Mouse (Mus musculus): ENCODE results near the gene Gipc2. TPM values are rescaled to one million over a fixed set of nuclear protein-coding genes. Genes with fewer than 3 reads are reported as not detected.

Gene Gipc2
- polyA plus RNA-seq, 1 experiment: 3.5 TPM

DNA sequence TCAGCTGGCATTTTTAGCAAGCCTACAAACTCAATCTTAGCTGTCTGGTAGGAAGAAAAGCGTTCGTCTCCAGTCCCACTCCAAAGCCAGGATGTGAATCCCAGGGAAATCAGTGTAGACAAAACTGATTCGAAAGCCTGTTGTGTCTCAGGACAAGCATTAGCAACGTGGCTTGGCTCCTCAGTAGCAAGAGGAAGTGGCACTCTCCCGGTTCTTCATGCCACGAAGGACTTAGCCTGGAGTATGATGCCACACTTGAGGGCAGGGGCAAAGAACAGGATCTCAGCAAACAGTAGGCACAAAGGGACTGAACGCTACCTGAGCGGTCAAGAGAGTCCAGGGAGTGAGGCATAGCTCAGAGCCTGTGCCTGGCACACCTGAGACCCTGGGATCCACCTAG, 53.4 kb downstream of the Gipc2 start:
- Histone ChIP-seq H3K4me3 (ENCODE audit: insufficient read depth, low read length) (no peak overlapping the region), H3K27ac (ENCODE audit: insufficient read depth, low read length) (no peak overlapping the region), H3K4me1 (ENCODE audit: control insufficient read depth, insufficient read depth, low read length) (no peaks in the 10 kb centered on the region; the same call in 1 of the 2 replicates)
- no peak for TF ChIP-seq POLR2A (IDR thresholded peaks at IDR 0.05; ENCODE audit: extremely low read depth, insufficient read depth, low read length)
- no peak for TF ChIP-seq CTCF (IDR thresholded peaks at IDR 0.05; ENCODE audit: extremely low read depth, insufficient read depth, low read length)

DNA sequence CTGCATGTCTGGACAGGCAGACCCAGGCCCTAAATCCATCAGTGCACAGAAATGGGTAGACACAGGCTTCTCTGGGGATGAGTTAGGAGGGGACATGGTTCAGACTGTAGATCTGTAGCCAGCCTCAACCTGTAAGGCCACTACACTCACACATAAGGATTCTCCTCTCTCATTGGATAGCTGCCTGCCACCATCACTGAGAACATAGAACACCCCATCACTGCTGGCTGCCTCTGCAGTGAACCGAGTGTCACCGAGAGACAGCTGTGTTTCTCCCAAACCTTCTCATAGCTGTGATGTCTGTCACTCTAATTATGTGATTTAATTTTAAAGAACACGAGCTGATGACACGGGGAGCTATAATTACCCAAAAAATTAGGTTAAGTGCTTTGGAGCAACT, 54.5 kb downstream of the Gipc2 start:
- Histone ChIP-seq H3K4me1 (ENCODE audit: control insufficient read depth, insufficient read depth, low read length) (no peaks in the 10 kb centered on the region; the same call in 1 of the 2 replicates), H3K4me3 (ENCODE audit: insufficient read depth, low read length) (no peak overlapping the region), H3K27ac (ENCODE audit: insufficient read depth, low read length) (no peak overlapping the region)
- TF ChIP-seq POLR2A (IDR thresholded peaks at IDR 0.05; ENCODE audit: extremely low read depth, insufficient read depth, low read length) (no peak), CTCF (IDR thresholded peaks at IDR 0.05; ENCODE audit: extremely low read depth, insufficient read depth, low read length) (no peak)

DNA sequence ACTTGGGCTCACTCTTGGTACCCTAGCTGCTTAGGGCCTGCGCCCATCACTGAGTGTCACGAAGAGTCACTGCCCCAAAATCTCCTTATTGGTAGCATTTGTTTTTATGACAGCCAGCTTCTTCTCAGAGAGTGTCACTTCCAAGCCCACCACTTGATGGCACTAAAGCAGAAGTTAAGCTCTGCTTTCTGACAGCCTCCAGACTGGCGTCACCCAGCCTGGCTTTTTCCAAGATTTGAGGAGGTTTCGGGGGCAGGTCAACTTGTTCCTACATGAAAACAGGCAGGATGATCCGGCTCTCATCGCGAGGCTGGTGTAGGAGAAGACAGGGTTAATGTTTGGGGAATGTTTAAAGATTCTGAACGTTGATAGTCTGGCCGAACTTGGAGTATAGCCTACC, 54.9 kb downstream of the Gipc2 start:
- Histone ChIP-seq H3K27ac (ENCODE audit: insufficient read depth, low read length) (no peak overlapping the region), H3K4me3 (ENCODE audit: insufficient read depth, low read length) (no peak overlapping the region)

DNA sequence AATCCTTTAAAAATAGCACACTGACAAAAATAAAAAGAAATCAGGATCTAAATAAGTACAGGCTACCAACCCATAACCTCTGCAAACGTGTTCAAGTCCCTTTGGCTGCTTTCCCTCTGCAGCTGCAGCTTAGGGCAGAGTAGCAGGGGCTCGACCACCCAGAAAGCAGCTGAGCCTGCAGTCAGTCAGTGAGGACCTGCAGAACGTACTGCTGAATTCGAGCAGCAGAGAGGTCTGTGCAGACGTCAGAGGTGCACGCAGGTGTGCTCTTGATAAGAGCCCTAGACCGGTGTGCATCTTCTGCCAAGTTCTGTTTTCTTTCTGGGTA, 56.8 kb downstream of the Gipc2 start:
- TF ChIP-seq CTCF (IDR thresholded peaks at IDR 0.05; ENCODE audit: extremely low read depth, insufficient read depth, low read length) (no peak), POLR2A (IDR thresholded peaks at IDR 0.05; ENCODE audit: extremely low read depth, insufficient read depth, low read length) (no peak)

More for the DNA sequence above, 54.9 kb downstream of the Gipc2 start:
- TF ChIP-seq CTCF (IDR thresholded peaks at IDR 0.05; ENCODE audit: extremely low read depth, insufficient read depth, low read length) (peak; percentile 86), POLR2A (IDR thresholded peaks at IDR 0.05; ENCODE audit: extremely low read depth, insufficient read depth, low read length) (no peak)
- no peaks in the 10 kb centered on the region; the same call in 1 of the 2 replicates for H3K4me1 ChIP-seq (ENCODE audit: control insufficient read depth, insufficient read depth, low read length)

DNA sequence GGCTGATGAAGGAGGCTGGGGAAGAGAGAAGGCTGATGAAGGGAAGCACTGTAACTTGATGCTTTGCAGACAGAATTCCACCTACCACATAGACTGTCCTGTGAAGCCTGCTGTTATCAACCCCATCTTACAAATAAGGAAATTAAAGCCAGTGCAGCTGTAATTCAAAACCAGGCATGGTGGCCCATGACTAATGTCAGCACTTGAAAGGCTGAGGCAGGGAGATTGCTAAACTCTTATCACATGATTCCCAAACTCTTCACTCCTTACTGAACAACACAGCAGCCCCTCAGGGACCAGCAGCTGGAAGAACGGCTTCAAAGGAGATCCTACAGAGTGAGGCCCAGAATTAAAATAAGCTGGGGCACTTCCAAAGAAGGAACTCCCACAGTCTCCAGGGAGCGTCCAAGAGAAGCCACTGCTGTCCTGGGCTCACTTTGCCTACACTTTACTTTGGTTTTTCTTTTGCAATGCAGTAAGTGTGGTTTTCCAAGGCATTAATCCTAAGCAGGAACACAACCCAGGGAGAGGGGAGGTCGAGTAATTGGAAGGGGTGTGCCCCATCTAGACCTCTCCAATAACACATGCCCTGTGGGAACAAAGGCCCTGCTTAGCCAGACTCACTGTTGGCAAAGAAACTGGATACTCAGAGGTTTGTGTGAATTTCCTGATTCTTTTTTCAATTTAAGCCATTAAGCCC, 57.3 kb downstream of the Gipc2 start:
- H3K27ac ChIP-seq (ENCODE audit: insufficient read depth, low read length): no peak overlapping the region
- no peak overlapping the region for H3K4me3 ChIP-seq (ENCODE audit: insufficient read depth, low read length)
- no peak for TF ChIP-seq POLR2A (IDR thresholded peaks at IDR 0.05; ENCODE audit: extremely low read depth, insufficient read depth, low read length)
- no peak for TF ChIP-seq CTCF (IDR thresholded peaks at IDR 0.05; ENCODE audit: extremely low read depth, insufficient read depth, low read length)
- peaks cover 2% of the 10 kb centered on the region; the same call in 1 of the 2 replicates for H3K4me1 ChIP-seq (ENCODE audit: control insufficient read depth, insufficient read depth, low read length)

More for the DNA sequence above, 56.8 kb downstream of the Gipc2 start:
- no peak overlapping the region for H3K4me3 ChIP-seq (ENCODE audit: insufficient read depth, low read length)
- H3K27ac ChIP-seq (ENCODE audit: insufficient read depth, low read length): no peak overlapping the region
- peaks cover 2% of the 10 kb centered on the region; the same call in 1 of the 2 replicates for H3K4me1 ChIP-seq (ENCODE audit: control insufficient read depth, insufficient read depth, low read length)

DNA sequence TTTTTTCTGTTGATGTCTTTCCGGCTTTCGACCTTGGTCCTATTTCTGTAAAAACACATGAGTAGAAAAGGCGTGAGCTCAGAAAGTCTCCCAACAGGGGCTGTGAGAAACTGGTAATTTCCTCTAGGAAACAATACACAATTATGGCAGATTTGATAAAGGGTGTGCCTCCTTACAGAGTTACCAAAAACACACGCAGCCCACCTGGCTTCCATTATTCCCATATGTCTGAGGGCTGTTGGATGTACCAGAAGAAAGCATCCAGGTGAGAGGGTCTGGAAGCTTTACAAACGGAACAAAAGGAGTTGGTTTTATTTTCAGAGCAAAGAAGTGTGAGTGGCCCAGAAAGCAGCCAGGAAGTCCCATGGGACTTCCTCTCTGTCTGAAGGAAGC, 58.0 kb downstream of the Gipc2 start:
- Histone ChIP-seq H3K4me1 (ENCODE audit: control insufficient read depth, insufficient read depth, low read length) (peaks cover 2% of the 10 kb centered on the region; the same call in 1 of the 2 replicates), H3K4me3 (ENCODE audit: insufficient read depth, low read length) (no peak overlapping the region), H3K27ac (ENCODE audit: insufficient read depth, low read length) (no peak overlapping the region)
- no peak for TF ChIP-seq POLR2A (IDR thresholded peaks at IDR 0.05; ENCODE audit: extremely low read depth, insufficient read depth, low read length)
- no peak for TF ChIP-seq CTCF (IDR thresholded peaks at IDR 0.05; ENCODE audit: extremely low read depth, insufficient read depth, low read length)

DNA sequence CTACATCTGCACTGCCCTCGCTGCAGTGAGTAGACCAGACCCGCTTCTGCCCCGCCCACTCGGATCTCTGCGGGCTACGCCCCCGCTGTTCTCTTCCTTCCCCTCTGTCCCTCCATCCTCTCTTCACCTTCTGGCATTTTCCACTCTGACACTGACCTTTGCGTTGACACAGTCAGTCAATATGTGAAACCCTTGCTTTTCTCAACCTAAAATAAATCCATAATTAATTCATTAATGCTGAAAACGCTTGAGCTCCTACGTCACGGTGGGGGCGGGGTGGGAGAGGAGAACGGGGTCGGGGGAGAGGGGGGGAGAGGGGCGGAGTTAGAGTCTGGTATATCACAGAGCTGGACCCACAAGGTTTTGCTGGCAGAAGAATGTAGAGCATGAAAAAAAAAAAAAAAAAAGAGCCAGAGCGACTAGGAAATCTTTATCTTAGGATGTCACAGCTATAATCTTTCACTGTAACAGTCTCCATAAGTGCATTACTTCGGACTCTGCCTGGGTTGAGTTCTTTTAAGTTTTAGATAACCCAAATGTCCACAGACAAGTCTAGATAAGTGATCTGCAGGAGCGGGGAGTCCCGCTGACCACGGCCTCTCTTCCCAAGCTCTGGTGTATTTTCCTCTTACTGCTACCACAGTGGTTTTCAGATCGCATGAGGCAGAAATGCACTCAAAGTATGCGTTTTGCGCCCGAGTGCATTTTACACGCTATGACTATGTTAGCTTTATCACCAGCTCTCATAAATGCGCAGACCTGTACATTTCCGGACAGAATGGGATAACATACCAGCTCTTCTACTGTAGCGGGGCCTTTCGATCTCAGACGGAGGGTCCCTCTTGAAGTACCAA, 58.7 kb downstream of the Gipc2 start:
- TF ChIP-seq CTCF (IDR thresholded peaks at IDR 0.05; ENCODE audit: extremely low read depth, insufficient read depth, low read length) (no peak), POLR2A (IDR thresholded peaks at IDR 0.05; ENCODE audit: extremely low read depth, insufficient read depth, low read length) (no peak)
- Histone ChIP-seq H3K4me3 (ENCODE audit: insufficient read depth, low read length) (peak overlapping the region; percentile 14), H3K4me1 (ENCODE audit: control insufficient read depth, insufficient read depth, low read length) (peaks cover 2% of the 10 kb centered on the region; the same call in 1 of the 2 replicates), H3K27ac (ENCODE audit: insufficient read depth, low read length) (no peak overlapping the region)

DNA sequence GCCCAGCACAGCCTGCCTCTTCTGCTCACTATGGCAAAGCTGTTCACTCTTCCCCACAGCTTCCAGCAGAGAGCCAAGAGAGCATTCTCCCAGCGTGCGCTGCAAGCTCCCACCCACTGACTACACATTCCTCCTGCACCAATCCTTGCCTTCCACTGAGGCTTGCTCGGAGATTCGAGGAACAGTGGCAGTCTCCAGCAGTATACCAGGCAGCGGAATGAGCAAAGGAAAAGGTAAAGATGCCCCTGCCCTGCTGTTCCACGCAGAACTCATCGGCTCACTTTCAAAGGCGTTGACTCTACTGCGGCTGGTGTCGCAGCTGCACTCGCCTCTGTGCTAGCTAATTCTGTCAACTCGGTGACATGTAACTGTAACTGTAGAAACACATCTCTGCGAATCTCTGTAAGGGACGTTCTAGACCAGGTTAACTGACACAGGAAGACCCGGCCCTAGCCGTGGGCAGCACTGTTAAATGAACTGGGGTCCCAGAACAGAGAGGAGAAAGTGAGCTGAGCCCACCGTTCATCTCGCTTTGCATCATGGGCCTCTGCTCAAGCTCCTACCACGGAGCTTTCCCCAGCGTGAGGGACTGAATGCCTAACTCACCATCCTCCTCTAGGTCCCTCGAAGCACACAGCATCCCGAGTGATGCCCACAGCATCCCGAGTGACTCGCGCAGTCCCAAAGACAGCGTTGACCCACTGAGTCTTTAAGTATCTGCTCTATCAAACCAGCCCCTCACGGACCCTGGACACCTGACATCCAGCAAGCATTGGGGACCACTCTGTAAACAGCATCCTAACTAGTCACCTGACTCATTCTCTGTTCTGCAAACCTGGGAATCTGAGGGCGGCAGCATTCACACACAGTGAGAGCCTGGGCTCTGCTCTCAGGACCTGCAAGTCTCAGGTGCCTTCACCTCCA, 59.5 kb downstream of the Gipc2 start:
- H3K27ac ChIP-seq (ENCODE audit: insufficient read depth, low read length): no peak overlapping the region
- peak overlapping the region; percentile 14 for H3K4me3 ChIP-seq (ENCODE audit: insufficient read depth, low read length)
- TF ChIP-seq POLR2A (IDR thresholded peaks at IDR 0.05; ENCODE audit: extremely low read depth, insufficient read depth, low read length): peak; percentile 92
- no peak for TF ChIP-seq CTCF (IDR thresholded peaks at IDR 0.05; ENCODE audit: extremely low read depth, insufficient read depth, low read length)
- peaks cover 2% of the 10 kb centered on the region; the same call in 1 of the 2 replicates for H3K4me1 ChIP-seq (ENCODE audit: control insufficient read depth, insufficient read depth, low read length)

DNA sequence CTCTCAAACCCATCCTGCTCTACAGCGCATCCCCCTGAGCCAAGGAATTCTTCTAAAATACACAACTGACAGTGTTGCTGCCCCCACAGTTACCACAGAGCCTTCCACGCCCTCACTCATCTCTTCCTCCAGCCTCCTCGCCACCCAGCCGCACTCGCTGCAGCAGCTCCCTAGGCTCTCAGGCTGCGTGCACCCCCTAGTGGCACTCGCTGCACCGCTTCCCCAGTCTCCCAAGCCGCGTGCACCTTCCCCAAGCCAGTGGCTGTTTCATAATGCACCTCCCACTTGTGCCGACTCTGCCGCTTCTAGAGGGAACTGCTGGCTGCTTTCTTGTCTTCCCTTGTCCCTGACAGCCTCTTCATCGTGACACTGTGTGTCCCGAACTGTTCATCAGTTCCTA, 60.7 kb downstream of the Gipc2 start:
- 0 out of 2 replicates have a peak, but pooled peaks cover 2% of the 10 kb centered on the region for H3K4me1 ChIP-seq (ENCODE audit: control insufficient read depth, insufficient read depth, low read length)
- H3K4me3 ChIP-seq (ENCODE audit: insufficient read depth, low read length): no peak overlapping the region
- peak; percentile 76 for TF ChIP-seq CTCF (IDR thresholded peaks at IDR 0.05; ENCODE audit: extremely low read depth, insufficient read depth, low read length)
- peak; percentile 59 for TF ChIP-seq POLR2A (IDR thresholded peaks at IDR 0.05; ENCODE audit: extremely low read depth, insufficient read depth, low read length)
- no peak overlapping the region for H3K27ac ChIP-seq (ENCODE audit: insufficient read depth, low read length)
